Mouse (Mus musculus): Measurements from ENCODE around the gene Wdr90. TPM values are rescaled to one million over a fixed set of nuclear protein-coding genes. Genes with fewer than 3 reads are reported as not detected.
A peak's percentile ranks its signal among the peaks of the same experiment; 100 is the strongest.

Gene Wdr90
- polyA plus RNA-seq (2012; rRNA removed), result 27.1 and 35.9 TPM in 2 replicates

DNA sequence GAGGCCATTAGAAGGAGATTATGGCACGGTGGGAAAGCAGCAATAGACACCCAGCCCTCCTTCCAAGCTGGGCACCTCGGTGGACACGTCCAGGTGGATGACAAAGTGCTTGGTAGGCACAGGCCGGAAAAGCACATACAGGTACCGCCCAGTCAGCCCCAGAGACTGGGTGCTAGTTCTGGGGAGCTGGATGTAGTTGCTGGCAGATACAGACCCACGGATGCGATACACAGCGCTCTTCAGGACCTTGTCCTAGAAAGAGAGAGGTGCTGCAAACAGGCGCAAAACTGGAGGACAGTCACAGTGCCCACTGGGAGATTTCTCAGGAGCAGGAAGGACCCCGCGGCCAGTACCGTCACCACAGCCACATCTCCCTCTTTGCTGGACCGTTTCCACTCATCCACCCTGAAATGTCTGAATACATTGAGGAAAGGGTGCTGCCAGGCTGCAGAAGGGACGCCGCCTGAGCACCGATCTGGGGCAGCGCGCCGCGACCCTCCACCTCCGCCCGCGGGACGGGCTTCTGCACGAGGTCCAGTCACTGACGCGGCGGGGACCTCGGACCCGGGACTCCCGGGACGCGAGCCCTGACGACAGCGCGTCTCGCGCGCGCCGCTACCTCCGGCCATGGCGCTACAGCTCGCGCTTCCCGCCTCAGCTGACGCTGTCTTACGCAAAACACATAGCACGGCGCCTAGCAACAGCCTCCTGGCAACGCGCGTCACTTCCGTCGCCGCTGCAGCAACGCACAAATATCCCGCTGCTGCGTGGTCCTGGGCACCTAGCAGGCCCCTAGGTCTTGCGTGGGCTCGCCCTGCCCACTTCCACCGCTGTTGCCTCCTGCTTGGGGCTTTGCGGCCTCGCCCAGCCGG lies at the start of gene Wdr90:
TSS of gene Wdr90 (minus strand) at position 670 of the 872 bp plus-strand sequence.
- DNase-seq (ENCODE audit: low read depth), result no peak

- no peak for DNase-seq (ENCODE audit: low read depth)
These were observed 46.3 kb upstream of the Wdr90 start for GRCm38 (mm10) chr17:25907640-25908039.

- no peak for DNase-seq (ENCODE audit: low read depth)
These were observed 41.8 kb upstream of the Wdr90 start for GRCm38 (mm10) chr17:25903061-25903460.

DNA sequence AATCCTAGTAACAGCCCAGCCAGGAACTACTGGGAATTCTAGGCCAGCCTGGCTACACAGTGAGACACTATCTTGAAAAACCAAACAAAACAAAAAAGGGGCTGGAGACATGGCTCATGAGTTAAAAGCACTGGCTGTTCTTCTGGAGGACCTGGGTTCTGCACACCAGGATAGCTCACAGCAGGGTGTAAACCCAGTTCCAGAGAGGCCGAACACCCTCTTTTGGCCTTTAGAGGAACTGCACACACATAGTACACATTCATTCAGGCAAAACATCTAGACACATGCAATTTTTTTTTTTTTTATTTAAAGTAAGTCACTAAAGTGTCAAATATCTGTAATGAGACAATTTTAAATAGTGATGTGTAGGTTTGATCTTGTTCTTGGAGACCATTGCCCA lies 38.9 kb upstream of the Wdr90 start:
- DNase-seq (ENCODE audit: low read depth), result no peak

DNA sequence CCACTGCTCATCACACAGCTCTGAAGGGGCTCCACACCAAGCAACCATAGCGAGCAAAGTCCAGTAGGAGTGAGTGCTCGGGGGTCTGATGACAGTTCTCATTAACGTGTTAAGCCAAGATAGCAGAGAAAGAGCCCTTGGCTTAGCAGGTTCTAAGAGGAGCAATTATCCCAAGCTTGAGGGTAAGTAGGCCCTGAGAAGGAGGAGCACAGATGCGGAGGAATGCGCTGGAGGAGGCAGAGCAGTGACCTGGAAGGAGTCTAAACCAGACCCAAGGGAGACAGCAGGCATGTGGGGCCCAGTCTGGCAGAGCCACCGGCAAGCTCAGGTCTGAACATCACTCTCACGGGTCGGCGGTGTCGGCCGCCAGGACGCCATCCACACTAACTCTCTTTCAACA lies 34.6 kb upstream of the Wdr90 start:
- no peak for DNase-seq (ENCODE audit: low read depth)

DNA sequence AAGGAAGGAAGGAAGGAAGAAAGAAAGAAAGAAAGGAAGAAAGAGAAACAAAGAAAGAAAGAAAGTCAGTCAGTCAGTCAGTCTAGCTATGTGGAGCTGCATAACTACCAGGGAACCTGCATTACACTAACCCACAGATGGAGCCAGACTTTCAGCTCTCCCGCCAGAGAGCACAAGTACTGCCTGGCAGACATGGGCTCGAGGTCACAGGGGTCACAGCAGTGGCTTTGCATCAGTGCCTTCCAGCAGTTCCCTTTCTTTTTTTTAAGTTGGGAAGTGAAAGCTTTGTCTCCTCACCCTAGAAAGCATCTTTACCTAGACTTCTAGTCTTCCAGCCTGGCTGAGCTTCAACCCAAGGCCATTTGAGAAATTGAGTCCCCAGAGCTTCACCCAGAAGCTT lies 34.1 kb upstream of the Wdr90 start:
- DNase-seq (ENCODE audit: low read depth), result no peak

DNA sequence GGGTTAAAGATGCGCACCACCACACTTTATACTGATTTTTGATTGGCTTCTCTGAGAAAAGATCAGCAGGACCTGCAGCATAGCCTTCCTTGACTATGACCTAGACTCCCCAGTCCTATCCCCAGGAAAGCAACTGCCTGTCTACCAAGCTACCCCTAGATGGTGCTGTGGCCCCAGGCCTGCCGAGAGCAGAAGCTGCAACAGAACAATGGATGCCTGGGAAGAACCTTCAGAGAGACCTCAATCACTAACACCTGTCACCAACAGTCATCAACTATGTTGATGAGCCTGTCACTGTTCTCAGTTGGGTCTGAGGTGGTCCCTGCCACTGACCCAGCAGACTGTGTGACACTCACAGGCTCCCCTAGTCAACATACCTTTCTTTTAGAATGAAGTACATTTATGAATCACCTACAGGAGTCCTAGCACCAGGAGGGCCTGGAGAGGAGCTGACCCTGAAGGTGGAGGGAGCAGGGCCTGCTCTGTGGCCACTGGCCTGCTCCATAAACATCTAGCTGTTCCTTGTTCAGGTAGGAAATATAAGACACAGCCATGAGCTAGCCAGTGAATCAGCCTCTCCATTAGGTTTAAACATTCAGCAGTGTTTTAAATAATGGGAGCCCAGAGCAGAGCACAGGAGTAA lies 32.8 kb upstream of the Wdr90 start:
- no peak for DNase-seq (ENCODE audit: low read depth)

GRCm38 (mm10) chr17:25888837-25889236 lies 27.5 kb upstream of the Wdr90 start:
- DNase-seq (ENCODE audit: low read depth), result no peak

GRCm38 (mm10) chr17:25887467-25887866 lies 26.2 kb upstream of the Wdr90 start:
- no peak for DNase-seq (ENCODE audit: low read depth)

GRCm38 (mm10) chr17:25886806-25887205 lies 25.5 kb upstream of the Wdr90 start:
- DNase-seq (ENCODE audit: low read depth), result no peak

DNA sequence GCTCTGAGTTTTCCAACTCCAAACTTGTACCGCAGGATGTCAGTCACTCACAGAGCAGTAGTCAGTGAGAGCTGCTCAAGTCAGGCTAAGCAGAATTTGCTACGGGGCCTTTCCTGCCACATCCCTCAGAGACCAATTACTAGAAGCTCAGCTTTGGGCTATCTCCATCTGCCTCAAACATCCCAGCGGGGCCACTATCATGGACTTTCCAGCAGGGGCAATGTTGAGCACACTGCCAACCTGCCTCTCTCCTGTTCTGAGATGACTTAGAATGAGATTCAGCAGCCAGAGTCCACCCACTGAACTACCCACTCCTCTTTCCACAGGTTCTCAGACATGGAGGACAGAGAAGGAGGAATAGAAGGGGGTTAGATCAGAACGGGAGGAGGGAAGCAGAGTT lies 24.3 kb upstream of the Wdr90 start:
- DNase-seq (ENCODE audit: low read depth), result no peak

GRCm38 (mm10) chr17:25883824-25884223 lies 22.5 kb upstream of the Wdr90 start:
- no peak for DNase-seq (ENCODE audit: low read depth)

GRCm38 (mm10) chr17:25883268-25883667 lies 22.0 kb upstream of the Wdr90 start:
- DNase-seq (ENCODE audit: low read depth), result no peak

GRCm38 (mm10) chr17:25882306-25882705 lies 21.0 kb upstream of the Wdr90 start:
- no peak for DNase-seq (ENCODE audit: low read depth)

GRCm38 (mm10) chr17:25881691-25882090 lies 20.4 kb upstream of the Wdr90 start:
- no peak for DNase-seq (ENCODE audit: low read depth)

DNA sequence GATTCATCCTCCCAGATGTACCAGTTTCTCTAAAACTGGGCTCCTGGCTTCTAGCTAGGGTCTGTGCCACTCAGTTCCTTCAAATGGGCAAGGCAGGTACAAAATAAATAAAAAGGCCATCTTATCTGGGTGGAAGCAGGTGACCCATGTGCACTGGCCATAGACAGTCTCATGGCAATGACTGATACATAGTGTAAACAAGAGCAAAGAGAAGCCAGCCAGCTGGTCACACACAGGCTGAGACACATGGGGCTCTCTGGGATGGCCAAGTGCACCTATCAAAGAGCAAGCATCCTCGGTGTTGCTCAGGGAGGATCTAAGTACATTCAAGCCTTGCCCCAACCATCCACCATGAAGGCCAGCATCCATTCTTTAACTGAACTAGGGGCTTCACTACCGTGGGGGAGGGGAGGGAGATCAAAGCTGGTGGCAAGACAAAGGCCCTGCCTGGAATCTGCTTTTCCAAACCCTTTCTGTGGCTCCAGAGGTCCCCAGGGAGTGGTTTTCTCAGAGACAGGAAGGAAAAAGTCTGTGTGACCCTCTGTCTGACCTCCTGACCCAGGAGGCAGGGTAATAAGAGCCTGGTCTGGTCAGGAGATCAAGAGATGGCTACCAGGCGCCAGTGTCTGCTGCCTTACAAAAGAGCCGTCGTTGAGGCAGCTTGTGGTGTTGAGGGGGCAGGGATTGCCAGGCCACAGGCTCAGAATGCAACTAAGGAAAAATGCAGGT lies 19.8 kb upstream of the Wdr90 start:
- DNase-seq (ENCODE audit: low read depth), result no peak

GRCm38 (mm10) chr17:25880196-25880910 lies 19.1 kb upstream of the Wdr90 start, which contains the start of gene Wfikkn1:
Gene Wfikkn1 (minus strand): TSS chr17:25880858.
- peak; percentile 96 for DNase-seq (ENCODE audit: low read depth)

DNA sequence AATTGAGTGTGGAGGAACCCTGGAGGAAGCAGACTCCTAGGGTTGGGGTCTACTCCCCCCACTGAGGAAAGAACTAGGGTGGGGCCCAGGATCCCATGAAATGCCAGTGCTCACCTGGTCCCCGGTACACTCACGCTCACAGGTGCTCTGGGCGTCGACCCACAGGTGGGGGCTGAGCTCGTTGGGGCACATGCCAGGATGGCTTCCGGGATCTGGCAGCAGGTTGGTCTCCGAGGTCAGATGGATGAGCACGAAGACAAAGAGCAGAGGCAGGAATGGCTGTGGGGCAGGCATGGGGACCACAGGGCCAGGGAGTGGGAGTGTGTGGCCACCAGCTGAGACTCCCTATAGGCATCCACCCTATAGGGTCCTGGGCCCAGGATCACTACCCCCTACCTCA lies 18.4 kb upstream of the Wdr90 start:
- DNase-seq (ENCODE audit: low read depth), result no peak

DNA sequence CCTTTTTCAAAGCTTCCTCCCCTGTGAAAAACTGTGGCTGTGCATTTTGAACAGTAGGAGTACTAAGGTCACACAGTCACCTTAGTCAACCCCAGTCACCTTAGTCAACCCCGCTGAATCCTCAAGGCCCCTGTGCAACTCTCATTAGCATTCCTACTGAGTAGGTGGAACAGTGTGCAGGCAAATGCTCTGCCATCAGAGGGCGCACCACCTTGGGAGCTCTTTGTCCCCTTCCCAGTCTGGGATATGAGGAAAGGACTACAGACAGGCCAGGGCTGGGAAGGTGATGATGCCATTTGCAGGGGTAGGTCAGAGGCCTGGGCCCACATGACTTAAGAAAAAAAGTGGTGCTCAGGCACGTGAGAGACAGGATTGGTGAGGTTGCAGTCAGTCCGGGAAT lies 18.0 kb upstream of the Wdr90 start:
- no peak for DNase-seq (ENCODE audit: low read depth)

DNA sequence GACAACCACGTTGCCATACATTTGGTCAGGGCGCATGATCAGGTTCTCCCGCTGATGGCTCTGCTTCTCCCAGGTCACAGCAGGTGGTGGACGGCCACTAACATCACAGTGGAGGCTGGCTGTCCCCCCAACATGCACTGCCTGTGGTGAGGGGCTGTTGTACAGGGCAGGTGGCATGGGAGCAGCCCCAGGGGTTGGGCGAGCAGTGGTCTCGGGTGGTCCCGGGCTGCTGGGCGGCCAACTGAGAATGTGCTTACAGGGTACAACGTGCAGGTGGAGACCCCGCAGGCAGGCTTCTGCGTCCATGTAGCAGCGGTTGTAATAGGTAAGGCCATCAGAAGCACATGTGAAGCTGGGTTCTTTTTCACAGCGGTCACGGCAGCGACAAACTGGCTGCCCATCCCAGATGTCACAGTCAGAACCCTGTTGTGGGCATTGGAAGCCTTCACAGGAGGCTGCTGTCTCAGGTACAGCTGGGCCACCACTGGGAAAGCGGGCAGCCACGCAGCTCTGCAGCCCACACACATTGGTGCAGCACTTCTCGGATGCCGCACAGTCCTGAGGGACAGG lies 17.4 kb upstream of the Wdr90 start:
- DNase-seq (ENCODE audit: low read depth), result no peak

Data from gonadal fat pad, adult 2 months (tissue).